Mouse (Mus musculus) lung, embryonic 16.5 days (tissue): ENCODE measurements at regions not wholly inside any gene's neighbourhood (a gene's known extent, or its start where the extent isn't known, plus 50 kb on each side); places are given as distances from the start of the nearest gene placed in this dataset.

ENCODE experiments used
- ATAC-seq: fragments of 200-750 bp; cut with Nextera tagmentation; 2 replicates; pipeline ENCODE4 v1.8.0; 2017; ENCODE audit warnings: low read depth, mild to moderate bottlenecking, moderate library complexity
- H3K27ac ChIP-seq: fragments of 300-500 bp; sonication (generic); 2 replicates; pipeline ENCODE4 v1.5.1; 2014; ENCODE audit warnings: mild to moderate bottlenecking, control low read depth, low read length
- H3K27me3 ChIP-seq: fragments of 300-500 bp; sonication (generic); 2 replicates; pipeline ENCODE4 v1.6.1; 2014; ENCODE audit warnings: low read depth, low read length, mixed read lengths; ENCODE audit not compliant: control insufficient read depth, insufficient read depth
- H3K36me3 ChIP-seq: fragments of 300-500 bp; sonication (generic); 2 replicates; pipeline ENCODE4 v1.6.1; 2014; ENCODE audit warnings: low read length; ENCODE audit not compliant: control insufficient read depth, insufficient read depth
- H3K4me1 ChIP-seq: fragments of 300-500 bp; sonication (generic); replicated peaks from 2 replicates; pipeline ENCODE4 v1.6.1; 2014; ENCODE audit warnings: low read length, mixed read lengths; ENCODE audit not compliant: control insufficient read depth, insufficient read depth
- H3K4me2 ChIP-seq: fragments of 300-500 bp; sonication (generic); 2 replicates; pipeline ENCODE4 v1.6.1; 2014; ENCODE audit warnings: low read depth, low read length, control low read depth
- H3K4me3 ChIP-seq: fragments of 300-500 bp; sonication (generic); 2 replicates; pipeline ENCODE4 v1.5.1; 2014; ENCODE audit warnings: mild to moderate bottlenecking, low read length, control low read depth
- H3K9ac ChIP-seq: fragments of 300-500 bp; sonication (generic); 2 replicates; pipeline ENCODE4 v1.6.1; 2014; ENCODE audit warnings: low read length, control low read depth
- H3K9me3 ChIP-seq: fragments of 300-500 bp; sonication (generic); 2 replicates; pipeline ENCODE4 v1.6.1; 2016; ENCODE audit warnings: low read length; ENCODE audit not compliant: control insufficient read depth
- WGBS: fragments of 180-500 bp; shearing (Covaris S2); extraction: QIAGEN DNeasy Blood & Tissue Kit; methylation state at CpG from one replicate; pipeline ENCODE4 v1.1.7; 2014; 5-methylcytosine and 5-hydroxymethylcytosine counted together

GRCm38 (mm10) chr5:129332014-129332413, 169.0 kb upstream of the Sfswap start:
- Histone ChIP-seq H3K4me3 (no peak overlapping the region), H3K27ac (no peak overlapping the region), H3K4me2 (no peak overlapping the region), H3K36me3 (no peaks in the 10 kb centered on the region), H3K9ac (no peak overlapping the region), H3K27me3 (no peaks in the 10 kb centered on the region), H3K4me1 (no peaks in the 10 kb centered on the region), H3K9me3 (no peaks in the 10 kb centered on the region; the same call in 1 of the 2 replicates)
- WGBS = 95% methylated on average over 3 of the region's 3 CpGs
- ATAC-seq = no peak

- Histone ChIP-seq H3K9ac (no peak overlapping the region), H3K27me3 (no peaks in the 10 kb centered on the region), H3K4me2 (no peak overlapping the region), H3K4me1 (no peaks in the 10 kb centered on the region), H3K9me3 (no peaks in the 10 kb centered on the region), H3K27ac (no peak overlapping the region), H3K4me3 (no peak overlapping the region), H3K36me3 (no peaks in the 10 kb centered on the region)
- ATAC-seq = no peak
- WGBS = 46% methylated on average over 7 of the region's 7 CpGs
Measured at GRCm38 (mm10) chr5:129338511-129338910, 162.5 kb upstream of the Sfswap start.

- no peaks in the 10 kb centered on the region for H3K9me3 ChIP-seq
- no peaks in the 10 kb centered on the region for H3K36me3 ChIP-seq
- no peaks in the 10 kb centered on the region for H3K4me1 ChIP-seq
- H3K4me2 ChIP-seq = no peak overlapping the region
- 57% methylated on average over 12 of the region's 12 CpGs for WGBS
- no peaks in the 10 kb centered on the region for H3K27me3 ChIP-seq
- ATAC-seq = no peak
- no peak overlapping the region for H3K4me3 ChIP-seq
- no peak overlapping the region for H3K9ac ChIP-seq
- H3K27ac ChIP-seq = no peak overlapping the region
Measured at GRCm38 (mm10) chr5:129344038-129344437, 157.0 kb upstream of the Sfswap start.

GRCm38 (mm10) chr5:129350024-129350423, 151.0 kb upstream of the Sfswap start:
- ATAC-seq = no peak
- no peak overlapping the region for H3K27ac ChIP-seq
- H3K27me3 ChIP-seq = no peaks in the 10 kb centered on the region; the same call in 1 of the 2 replicates
- H3K9me3 ChIP-seq = no peaks in the 10 kb centered on the region
- no peak overlapping the region for H3K4me3 ChIP-seq
- H3K9ac ChIP-seq = no peak overlapping the region
- H3K36me3 ChIP-seq = no peaks in the 10 kb centered on the region
- H3K4me1 ChIP-seq = no peaks in the 10 kb centered on the region; the same call in 1 of the 2 replicates
- no peak overlapping the region for H3K4me2 ChIP-seq
- whole genome bisulfite sequencing = 66% methylated on average over 12 of the region's 12 CpGs

- Histone ChIP-seq H3K4me1 (no peaks in the 10 kb centered on the region; the same call in 1 of the 2 replicates), H3K4me2 (no peak overlapping the region), H3K36me3 (no peaks in the 10 kb centered on the region), H3K9ac (no peak overlapping the region), H3K27me3 (no peaks in the 10 kb centered on the region; the same call in 1 of the 2 replicates), H3K4me3 (no peak overlapping the region), H3K27ac (no peak overlapping the region), H3K9me3 (no peaks in the 10 kb centered on the region)
- WGBS = 16% methylated on average over 9 of the region's 9 CpGs
- ATAC-seq = no peak
Measured at GRCm38 (mm10) chr5:129353549-129353948, 147.5 kb upstream of the Sfswap start.

- H3K27me3 ChIP-seq = no peaks in the 10 kb centered on the region; the same call in 1 of the 2 replicates
- H3K9ac ChIP-seq = no peak overlapping the region
- no peaks in the 10 kb centered on the region for H3K36me3 ChIP-seq
- no peaks in the 10 kb centered on the region; the same call in 1 of the 2 replicates for H3K4me1 ChIP-seq
- no peak overlapping the region for H3K4me2 ChIP-seq
- WGBS = 74% methylated on average over 5 of the region's 5 CpGs
- H3K9me3 ChIP-seq = no peaks in the 10 kb centered on the region
- no peak for ATAC-seq
- H3K4me3 ChIP-seq = no peak overlapping the region
- H3K27ac ChIP-seq = no peak overlapping the region
Measured at GRCm38 (mm10) chr5:129354877-129355276, 146.1 kb upstream of the Sfswap start.

GRCm38 (mm10) chr5:129361527-129361926, 139.5 kb upstream of the Sfswap start:
- no peak overlapping the region for H3K9ac ChIP-seq
- no peaks in the 10 kb centered on the region for H3K4me1 ChIP-seq
- H3K4me2 ChIP-seq = no peak overlapping the region
- no peak overlapping the region for H3K27ac ChIP-seq
- H3K9me3 ChIP-seq = no peaks in the 10 kb centered on the region
- no peaks in the 10 kb centered on the region for H3K27me3 ChIP-seq
- H3K36me3 ChIP-seq = no peaks in the 10 kb centered on the region
- H3K4me3 ChIP-seq = no peak overlapping the region
- 52% methylated on average over 2 of the region's 2 CpGs for WGBS
- ATAC-seq = no peak

- Histone ChIP-seq H3K27ac (no peak overlapping the region), H3K36me3 (no peaks in the 10 kb centered on the region), H3K4me2 (no peak overlapping the region), H3K4me3 (no peak overlapping the region), H3K4me1 (no peaks in the 10 kb centered on the region), H3K9me3 (no peaks in the 10 kb centered on the region), H3K9ac (no peak overlapping the region), H3K27me3 (no peaks in the 10 kb centered on the region)
- WGBS = 74% methylated on average over 10 of the region's 10 CpGs
- ATAC-seq = no peak
Measured at GRCm38 (mm10) chr5:129363189-129363588, 137.8 kb upstream of the Sfswap start.

GRCm38 (mm10) chr5:129365026-129365425, 136.0 kb upstream of the Sfswap start:
- no peak overlapping the region for H3K4me2 ChIP-seq
- H3K9me3 ChIP-seq = no peaks in the 10 kb centered on the region
- H3K27ac ChIP-seq = no peak overlapping the region
- no peak for ATAC-seq
- H3K36me3 ChIP-seq = no peaks in the 10 kb centered on the region
- no peak overlapping the region for H3K9ac ChIP-seq
- H3K27me3 ChIP-seq = no peaks in the 10 kb centered on the region
- WGBS = 75% methylated on average over 8 of the region's 8 CpGs
- no peak overlapping the region for H3K4me3 ChIP-seq
- H3K4me1 ChIP-seq = no peaks in the 10 kb centered on the region

- Histone ChIP-seq H3K4me1 (no peaks in the 10 kb centered on the region), H3K4me3 (no peak overlapping the region), H3K27me3 (no peaks in the 10 kb centered on the region), H3K9ac (no peak overlapping the region), H3K9me3 (no peaks in the 10 kb centered on the region), H3K36me3 (no peaks in the 10 kb centered on the region), H3K4me2 (no peak overlapping the region), H3K27ac (no peak overlapping the region)
- 67% methylated on average over 13 of the region's 13 CpGs for WGBS
- ATAC-seq = no peak
Measured at GRCm38 (mm10) chr5:129367266-129367665, 133.8 kb upstream of the Sfswap start.
